Mouse (Mus musculus): ENCODE data around the gene Piwil1. TPM values are rescaled to one million over a fixed set of nuclear protein-coding genes. Genes with fewer than 3 reads are reported as not detected.
A peak's percentile ranks its signal among the peaks of the same experiment; 100 is the strongest.
"Not testable (repeated sequence)": the region's sequence is repeated elsewhere in the genome, so short reads cannot be mapped to it uniquely, and the experiment has no call there.

Piwil1 gene
- polyA plus RNA-seq, 1 experiment = 0.32 TPM

DNA sequence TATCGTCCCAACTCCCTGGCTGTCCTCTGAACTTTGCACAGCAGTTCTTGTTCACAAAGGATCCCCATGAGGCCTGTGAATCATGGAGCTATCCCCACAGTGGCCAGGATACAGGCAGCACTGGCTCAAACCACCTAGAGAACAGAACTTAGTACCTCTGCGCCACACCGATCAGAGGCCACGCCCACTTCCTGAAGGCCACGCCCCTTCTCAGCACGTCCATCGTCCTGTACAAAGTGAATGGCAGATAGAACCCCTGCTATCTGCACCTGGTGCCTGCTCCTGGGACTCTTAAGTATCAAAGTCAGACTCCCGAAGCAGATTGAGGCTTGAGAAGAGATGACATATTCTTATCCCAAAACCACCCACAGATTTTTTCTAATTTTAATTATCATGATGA, 8.3 kb downstream of the Piwil1 start:
- DNase-seq (ENCODE audit: low read depth) = no peak

DNA sequence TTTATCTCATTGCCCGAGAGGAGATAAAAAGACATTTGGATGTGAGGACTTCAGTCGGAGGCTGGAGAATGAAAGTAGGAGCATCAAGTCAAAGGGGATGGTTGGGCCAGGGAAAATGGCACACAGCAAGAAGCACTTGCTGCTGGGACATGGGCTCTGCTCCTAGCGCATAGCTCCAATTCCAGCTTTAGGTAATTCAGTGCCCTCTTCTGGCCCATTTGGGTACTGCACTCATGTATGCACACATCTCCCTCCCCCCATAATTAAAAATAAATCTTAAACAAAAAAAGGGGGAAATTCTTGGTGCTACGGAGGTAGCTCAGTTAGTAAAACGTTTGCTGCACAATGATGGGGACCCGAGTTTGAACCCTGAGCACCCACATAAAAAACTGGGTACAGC, 9.5 kb downstream of the Piwil1 start:
- DNase-seq (ENCODE audit: low read depth) = no peak

DNA sequence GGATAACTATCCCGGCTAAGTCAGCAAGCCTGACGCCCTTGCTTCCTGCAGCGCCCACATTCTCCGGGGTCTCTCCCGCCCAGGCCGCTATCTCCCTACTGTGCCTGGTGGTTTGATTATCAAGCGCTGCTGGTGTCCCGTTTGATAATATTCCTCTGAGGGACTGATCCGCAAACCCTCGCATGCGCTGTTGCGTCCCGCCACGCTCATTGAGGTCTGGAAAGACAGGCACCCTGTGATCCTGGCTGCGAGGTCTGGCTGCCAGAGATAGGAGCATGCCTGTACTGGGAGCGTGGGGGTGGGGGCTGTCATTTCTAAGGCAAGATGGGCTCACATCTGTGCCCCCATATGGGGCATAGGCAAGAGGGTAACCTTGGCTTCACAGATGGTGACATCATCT, 12.8 kb downstream of the Piwil1 start:
- no peak for DNase-seq (ENCODE audit: low read depth)

DNA sequence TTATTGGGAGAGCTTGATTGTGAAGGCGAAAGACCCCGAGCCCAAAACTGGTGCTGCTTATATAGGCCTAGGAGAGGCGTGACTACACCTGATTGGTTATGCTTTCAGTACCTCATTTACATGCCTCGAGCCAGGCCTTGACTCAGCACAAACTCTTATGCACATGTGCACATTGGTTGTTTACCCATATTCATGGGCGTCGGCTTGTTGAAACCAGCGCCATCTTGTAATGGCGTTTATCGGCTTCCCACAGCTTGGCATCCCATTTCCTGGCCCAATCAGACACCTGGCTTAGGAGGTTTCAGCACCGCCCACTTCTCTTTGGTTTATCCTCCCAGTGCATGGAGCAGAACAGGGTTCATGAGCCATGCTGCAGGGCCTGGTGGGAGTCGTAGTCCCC, 18.1 kb downstream of the Piwil1 start:
- DNase-seq (ENCODE audit: low read depth) = not testable (repeated sequence)

DNA sequence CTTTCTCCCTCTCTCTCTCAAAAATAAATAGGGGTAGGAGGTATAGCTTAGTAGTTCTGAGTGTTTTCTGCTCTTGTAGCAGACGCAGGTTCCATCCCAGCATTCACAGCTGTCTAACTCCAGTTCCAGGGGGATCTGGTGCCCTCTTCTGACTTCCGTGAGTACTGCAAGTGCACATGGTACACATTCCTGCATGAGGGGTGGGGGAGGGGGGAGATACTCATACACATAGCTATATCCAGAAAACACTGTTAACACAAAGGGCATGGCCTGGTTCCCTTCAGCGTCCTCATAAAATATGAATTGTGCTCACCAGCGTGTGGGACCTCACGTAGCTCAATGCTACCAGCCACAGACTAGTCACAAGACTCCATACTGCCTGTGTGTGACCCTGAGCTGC, 27.0 kb downstream of the Piwil1 start:
- DNase-seq (ENCODE audit: low read depth) = no peak

DNA sequence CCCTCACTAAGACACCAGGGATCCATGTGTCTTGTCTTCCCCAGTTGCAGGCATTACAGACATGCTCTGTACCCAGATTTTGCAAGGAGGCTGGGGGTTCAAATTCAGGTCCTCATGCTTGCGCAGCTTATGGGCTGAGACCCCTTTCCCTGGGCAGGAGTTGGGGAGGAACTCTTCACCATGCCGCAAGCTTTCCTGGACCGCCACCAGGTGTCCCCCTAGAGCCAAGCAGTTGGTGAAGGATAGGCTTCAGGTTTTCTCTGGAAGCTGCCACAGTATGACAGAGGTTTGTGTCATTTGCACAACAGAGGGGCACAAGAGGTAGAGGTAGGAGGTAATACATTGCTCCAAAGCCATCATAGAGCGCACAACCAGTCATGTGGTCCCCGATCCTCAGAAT, 28.3 kb downstream of the Piwil1 start:
- no peak for DNase-seq (ENCODE audit: low read depth)

DNA sequence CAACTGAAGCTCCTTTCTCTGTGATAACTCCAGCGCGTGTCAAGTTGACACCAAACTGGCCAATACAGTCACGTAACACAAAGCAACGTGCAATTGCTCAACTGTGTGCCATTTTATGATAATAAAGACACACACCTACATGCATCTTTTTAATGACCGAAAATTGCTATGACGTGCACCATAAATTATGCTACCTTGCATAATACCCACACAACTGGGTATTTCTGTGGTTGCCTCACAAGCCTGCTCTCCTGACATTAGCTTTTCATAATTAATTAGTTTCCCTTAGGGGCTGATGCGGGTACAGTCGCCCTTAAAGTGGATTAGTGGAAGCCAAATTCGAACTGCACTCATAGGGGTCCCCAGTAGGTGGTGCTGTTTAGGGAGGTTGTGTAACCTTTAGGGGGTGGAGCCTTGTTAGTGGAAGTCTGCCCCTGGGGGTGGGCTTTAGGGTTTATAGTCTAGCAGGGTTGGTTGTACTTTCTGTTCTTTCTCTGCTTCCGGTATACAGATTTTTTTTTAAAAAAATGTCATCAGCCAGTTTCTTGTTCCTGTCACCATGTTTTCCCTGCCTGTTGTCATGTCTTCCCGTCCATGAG, 30.2 kb downstream of the Piwil1 start:
- peak; percentile 60 for DNase-seq (ENCODE audit: low read depth)

DNA sequence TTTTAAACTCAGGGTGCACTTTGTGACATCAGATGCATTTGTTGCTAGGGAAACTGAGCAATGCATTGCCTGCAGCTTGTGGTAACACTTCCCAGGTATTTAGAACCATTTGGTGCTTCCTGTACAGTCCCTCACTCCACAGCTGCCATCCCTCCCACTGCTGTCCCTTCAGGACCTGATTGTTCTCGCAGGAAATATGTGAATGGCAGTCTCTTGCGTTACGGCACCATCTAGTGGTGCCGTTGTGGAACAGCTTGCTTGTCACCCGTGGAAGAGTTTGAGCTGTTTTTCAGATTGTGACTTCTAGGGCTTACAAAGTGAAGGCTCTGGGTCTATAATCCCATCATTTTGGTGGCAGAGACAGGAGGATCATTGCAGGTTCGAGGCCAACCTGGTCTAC, 31.6 kb downstream of the Piwil1 start:
- no peak for DNase-seq (ENCODE audit: low read depth)

DNA sequence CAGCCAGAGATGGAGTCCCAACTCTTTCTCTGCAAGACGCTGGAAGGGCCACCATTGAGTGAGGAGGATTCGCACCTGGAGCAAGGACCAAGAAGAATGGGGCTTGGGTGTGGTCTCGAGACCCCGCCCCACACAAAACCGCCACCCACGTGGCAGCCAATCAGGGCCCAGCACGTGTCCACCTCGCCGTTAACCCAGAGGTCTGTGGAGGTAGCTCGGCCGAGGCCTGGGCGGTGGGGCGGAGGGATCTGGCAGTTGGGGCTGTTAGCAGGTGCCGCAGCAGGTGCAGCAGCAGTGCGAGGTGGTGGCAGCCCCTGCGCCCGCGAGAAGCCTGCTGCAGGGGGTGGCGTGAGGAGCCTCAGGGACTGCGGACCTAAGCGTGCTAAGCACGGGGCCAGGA, 33.6 kb downstream of the Piwil1 start:
- DNase-seq (ENCODE audit: low read depth) = no peak

DNA sequence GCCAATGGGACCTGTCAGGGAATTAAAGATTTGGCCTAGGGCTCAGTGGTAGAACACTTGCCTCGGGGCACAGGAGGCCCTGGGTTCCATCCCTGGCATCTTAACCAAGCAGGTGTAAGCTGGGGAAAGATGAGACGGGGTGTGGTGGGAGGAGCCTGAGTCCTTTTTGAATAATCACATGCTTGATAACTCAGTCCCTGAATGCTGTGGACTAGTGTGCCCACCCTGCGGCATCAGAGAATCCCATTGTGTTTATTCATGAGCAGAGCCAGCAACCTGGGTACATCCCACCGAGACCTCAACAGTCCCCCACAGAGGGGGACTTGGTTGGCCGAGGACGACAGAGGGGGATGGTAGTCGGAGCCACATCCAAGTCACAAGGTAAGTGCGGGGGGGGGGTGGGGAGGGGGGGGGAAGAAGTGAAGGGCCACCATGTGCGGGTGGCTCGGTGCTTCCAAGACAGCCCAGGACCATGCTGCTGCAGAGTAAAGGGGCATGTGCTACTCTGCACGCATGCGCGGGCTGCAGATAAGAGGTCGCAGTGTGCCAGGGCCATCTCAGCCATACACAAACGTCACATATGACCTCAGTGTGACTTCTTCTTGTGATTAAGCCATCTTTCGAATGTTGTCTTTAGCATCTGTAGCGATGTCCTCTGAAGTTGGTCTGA, 37.0 kb downstream of the Piwil1 start:
- DNase-seq (ENCODE audit: low read depth) = no peak

DNA sequence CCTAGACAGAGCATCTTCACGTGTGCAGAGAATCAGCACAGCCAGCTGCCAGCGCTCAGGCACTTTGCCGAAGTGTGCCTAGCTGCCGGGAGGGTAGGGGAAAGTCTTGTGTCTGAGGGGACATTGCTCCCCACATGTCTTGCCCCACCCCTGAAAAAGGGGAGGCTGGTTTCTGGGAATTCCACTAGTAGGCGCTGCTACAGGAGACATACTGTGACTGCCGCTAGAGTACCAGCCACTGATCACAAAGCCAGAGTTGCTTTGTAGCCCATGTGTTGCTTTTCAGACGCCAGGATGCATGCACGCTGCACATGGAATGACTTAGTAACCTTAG, 37.5 kb downstream of the Piwil1 start:
- DNase-seq (ENCODE audit: low read depth) = no peak

DNA sequence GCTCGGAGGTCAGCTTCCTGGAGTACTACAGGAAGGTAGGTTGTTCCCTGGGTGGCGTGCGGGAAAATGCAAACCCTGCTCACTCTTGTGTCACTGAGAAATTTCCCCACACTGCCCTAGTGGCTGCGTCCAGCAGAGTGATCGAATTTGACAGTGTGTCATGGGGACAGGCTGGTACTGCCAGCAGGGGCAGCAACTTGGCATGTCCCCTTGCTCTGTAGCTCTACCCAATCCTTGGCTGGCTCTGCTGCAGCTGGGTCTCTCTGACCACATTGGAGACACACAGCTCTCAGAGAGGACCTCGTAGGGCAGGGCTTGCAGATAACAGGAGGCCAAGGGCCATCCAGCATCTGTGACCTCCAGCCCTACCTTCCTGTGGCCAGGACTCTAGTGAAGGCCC, 42.0 kb downstream of the Piwil1 start:
- DNase-seq (ENCODE audit: low read depth) = no peak

DNA sequence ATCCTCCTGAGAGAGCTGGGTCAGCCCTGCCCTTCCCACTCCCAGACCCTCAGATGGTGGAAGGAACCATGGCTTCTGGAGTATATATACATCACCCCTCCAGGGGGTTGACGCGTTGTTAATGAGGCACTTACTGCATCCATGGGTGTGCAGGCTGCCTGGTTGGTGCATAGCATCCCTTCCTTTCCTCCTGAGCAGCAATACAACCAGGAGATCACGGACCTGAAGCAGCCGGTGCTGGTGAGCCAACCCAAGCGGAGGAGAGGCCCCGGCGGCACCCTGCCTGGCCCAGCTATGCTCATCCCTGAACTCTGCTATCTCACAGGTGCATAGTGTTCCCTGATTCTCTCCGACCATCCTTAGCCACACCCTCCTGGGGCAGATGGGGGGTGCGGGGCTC, 42.9 kb downstream of the Piwil1 start:
- DNase-seq (ENCODE audit: low read depth) = no peak

DNA sequence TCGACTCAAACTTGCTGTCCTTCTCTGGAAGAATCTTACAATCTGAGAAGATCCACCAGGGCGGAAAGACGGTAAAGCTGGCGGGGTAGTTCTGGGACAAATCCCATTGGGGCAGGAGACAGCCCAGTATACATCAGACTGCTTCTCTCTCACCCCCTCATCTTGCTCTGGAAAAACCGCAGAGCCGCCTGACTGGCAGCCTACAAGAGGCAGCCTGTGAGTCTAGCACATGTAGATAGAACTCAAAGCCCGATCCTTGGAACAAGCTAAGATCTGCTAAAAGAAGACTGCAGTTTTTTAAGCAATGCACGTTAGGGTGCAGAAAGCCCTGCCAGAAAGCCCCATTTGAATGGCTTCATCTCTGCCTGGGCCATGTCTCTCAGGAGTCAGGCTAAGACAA, 43.9 kb downstream of the Piwil1 start:
- DNase-seq (ENCODE audit: low read depth) = no peak

DNA sequence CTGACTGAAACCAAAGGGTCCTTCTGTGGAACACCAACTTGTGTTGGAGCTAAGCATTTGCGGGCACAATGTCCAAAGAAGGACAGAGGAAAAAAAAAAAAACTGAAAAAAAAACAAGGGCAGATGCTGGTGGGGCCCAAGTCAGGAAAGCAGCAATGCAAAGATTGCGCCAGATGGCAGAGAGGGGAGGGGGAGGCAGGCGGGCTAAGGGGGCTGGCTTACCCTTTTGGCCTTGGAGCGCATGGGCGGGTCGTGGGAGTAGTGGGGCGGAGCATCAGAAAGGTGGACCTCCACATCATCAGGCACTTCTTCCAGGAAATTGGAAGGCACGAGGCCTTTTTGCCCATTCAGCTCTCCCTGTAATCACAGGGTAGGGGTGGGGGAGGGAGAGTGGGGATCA, 58.8 kb downstream of the Piwil1 start:
- DNase-seq (ENCODE audit: low read depth) = no peak

DNA sequence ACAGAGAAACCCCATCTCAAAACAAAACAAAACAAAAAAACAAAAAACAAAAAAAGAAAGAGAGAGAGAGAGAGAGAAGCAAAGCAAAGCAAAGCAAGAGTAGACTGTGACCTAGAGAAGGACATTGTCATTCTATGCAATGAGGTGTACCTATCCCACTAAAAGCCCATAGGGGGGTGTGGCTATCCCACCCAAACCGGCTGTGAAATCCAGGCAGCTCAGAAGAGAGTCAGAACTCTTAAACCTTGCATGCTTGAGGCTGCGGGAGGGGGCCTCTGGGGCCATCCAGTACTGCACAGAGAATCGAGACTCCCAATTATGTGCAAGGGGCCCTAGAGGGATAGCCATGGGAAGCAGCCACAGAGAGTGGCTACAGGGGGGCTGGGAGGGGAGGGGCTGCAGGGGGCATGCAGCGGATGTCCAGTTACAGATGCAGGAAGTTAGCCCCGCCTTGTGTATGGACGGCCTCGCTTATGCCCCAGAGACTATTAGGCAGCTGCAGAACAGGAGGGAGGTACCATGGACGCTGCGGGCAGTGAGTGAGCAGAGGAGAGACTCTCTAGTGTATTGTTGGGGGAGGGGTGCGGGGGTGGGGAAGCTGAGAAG, 66.8 kb downstream of the Piwil1 start:
- DNase-seq (ENCODE audit: low read depth) = no peak

DNA sequence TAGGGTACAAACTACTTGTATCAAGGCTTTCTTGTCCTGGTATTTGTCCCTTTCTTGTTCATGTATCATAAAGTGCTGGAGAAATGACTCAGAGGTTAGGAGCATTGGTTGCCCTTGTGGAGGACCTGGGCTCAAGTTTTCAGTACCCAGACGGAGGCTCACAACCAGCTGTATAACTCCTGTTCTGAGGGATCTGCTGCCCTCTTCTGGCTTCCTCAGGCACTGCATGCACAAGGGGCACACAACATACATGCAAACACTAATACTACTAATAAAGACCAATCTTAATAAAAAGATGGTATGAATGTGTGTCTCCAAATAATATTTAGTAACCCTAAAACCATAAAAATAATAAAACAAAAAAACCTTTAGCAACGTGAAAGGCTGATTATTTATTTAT, 74.1 kb downstream of the Piwil1 start:
- no peak for DNase-seq (ENCODE audit: low read depth)

DNA sequence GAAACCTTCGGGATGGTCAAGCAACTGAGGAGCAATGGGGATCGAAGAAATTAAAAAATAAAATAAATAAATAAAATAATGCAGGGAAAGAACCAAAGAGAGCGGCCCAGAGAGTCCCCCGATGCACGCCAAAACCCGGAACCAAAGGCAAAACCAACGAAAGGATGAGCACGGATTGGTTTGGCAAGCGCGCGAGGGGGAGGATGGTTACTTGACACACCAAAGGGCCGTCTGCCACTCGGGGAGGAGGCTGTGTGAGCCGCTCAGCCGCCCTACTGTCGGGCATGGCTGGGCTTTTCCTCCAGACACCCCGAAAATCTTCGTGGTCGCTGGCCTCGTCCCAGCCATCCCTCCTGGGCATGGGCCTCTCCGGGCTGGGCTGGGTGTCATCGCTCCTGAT, 79.3 kb downstream of the Piwil1 start:
- no peak for DNase-seq (ENCODE audit: low read depth)

DNA sequence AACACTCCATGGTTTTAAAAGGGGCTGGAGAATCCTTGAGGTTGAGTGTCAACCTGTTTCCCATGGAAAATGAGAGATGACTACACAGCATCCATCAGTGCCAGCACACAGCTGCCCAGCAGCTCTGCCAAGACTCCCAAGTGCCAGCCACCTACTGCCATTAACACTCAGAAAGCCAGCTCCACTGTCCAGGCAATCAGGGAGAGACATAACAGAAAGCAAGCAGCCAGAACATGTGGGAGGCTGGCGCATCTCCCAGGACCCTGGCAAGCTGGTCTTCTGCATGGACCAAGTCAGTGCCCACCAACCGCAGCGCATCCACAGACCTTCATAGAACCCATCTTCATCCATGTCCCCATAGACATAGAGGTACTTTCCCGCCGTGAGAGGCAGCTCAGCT, 98.3 kb downstream of the Piwil1 start:
- no peak for DNase-seq (ENCODE audit: low read depth)

Other genes with a start within 250 kb of the Piwil1 start
- gene Fzd10, start 101.7 kb upstream of the Piwil1 start, polyA plus RNA-seq (2012; rRNA removed) = 1.7 and 1.9 TPM in 2 replicates